Mouse (Mus musculus): Measurements from ENCODE around the gene Plbd1. TPM values are rescaled to one million over a fixed set of nuclear protein-coding genes. Genes with fewer than 3 reads are reported as not detected.

Plbd1 gene
- polyA plus RNA-seq (2012; rRNA removed; ENCODE audit: low replicate concordance), result 37.1 and 69.5 TPM in 2 replicates

GRCm38 (mm10) chr6:136661706-136662016 lies at the start of gene Plbd1:
Gene Plbd1, minus strand, starts transcription at chr6:136661928.

Other genes starting within 250 kb of the Plbd1 start
- gene E330021D16Rik, start 246.4 kb downstream of the Plbd1 start, polyA plus RNA-seq (2012; rRNA removed; ENCODE audit: low replicate concordance), result not detected in 2 replicates
- 20.9 and 27.5 TPM in 2 replicates for gene Atf7ip, start 155.8 kb downstream of the Plbd1 start, polyA plus RNA-seq (2012; rRNA removed; ENCODE audit: low replicate concordance)
- 0.03 and 0.05 TPM in 2 replicates for gene Gucy2c, start 119.8 kb upstream of the Plbd1 start, polyA plus RNA-seq (2012; rRNA removed; ENCODE audit: low replicate concordance)
- 0.34 and 1.8 TPM in 2 replicates for gene Hist4h4, start 142.5 kb upstream of the Plbd1 start, polyA plus RNA-seq (2012; rRNA removed; ENCODE audit: low replicate concordance)
- gene H2afj, start 146.3 kb upstream of the Plbd1 start, polyA plus RNA-seq (2012; rRNA removed; ENCODE audit: low replicate concordance), result 129 and 225 TPM in 2 replicates
- 0.27 and 0.47 TPM in 2 replicates for gene BC049715, start 165.7 kb upstream of the Plbd1 start, polyA plus RNA-seq (2012; rRNA removed; ENCODE audit: low replicate concordance)
- gene Wbp11, start 166.3 kb upstream of the Plbd1 start, polyA plus RNA-seq (2012; rRNA removed; ENCODE audit: low replicate concordance), result 30.6 and 38.2 TPM in 2 replicates
- 0.07 and 0.57 TPM in 2 replicates for gene Smco3, start 173.5 kb upstream of the Plbd1 start, polyA plus RNA-seq (2012; rRNA removed; ENCODE audit: low replicate concordance)
- 1.4 TPM in 2 replicates for gene Art4, start 195.8 kb upstream of the Plbd1 start, polyA plus RNA-seq (2012; rRNA removed; ENCODE audit: low replicate concordance)
- gene Mgp, start 213.9 kb upstream of the Plbd1 start, polyA plus RNA-seq (2012; rRNA removed; ENCODE audit: low replicate concordance), result 1,564 and 1,581 TPM in 2 replicates

Data from subcutaneous adipose tissue, adult 2 months (tissue).